Mouse (Mus musculus): ENCODE results near the gene Snrpd3.
"Not testable (repeated sequence)": the region's sequence is repeated elsewhere in the genome, so short reads cannot be mapped to it uniquely, and the experiment has no call there.

The Snrpd3 gene

DNA sequence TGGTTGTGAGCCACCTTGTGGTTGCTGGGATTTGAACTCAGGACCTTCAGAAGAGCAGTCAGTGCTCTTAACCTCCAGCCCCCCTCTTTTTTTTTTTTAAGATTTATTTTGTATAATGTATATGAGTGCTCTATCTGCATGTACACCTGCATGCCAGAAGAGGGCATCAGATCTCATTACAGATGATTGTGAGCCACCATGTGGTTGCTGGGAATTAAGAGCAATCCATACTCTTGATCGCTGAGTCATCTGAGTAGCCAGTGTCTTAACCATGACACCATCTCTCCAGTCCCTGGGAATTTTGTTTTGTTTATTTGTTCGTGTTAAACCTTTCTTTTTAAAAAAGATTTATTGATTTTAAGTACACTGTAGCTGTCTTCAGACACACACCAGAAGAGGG is 49.4 kb downstream of the Snrpd3 start:
- not testable (repeated sequence) for DNase-seq (ENCODE audit: low read depth, low spot score)

- no peak for DNase-seq (ENCODE audit: low read depth, low spot score)
Observed at GRCm38 (mm10) chr10:75568029-75568428, 50.7 kb downstream of the Snrpd3 start.

DNA sequence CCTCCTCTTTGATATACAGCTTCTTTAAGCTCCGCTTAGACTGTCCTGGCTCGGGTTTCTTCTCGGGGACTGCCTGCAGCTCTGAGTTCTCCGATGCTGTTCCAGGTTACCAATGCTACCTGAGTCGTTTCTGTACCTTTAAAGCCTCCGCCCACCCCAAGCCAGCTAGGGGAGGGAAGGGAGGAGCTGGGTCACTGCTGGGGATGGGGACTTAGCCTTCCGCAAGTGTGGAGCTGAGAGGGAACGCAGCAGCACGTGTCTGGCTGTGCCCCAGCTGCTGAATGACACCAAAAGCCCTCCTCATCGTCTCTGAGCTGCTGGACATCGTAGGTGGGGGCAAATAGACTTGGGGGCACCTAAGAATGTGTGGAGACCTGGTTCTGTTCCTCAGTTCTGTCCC is 51.1 kb downstream of the Snrpd3 start:
- DNase-seq (ENCODE audit: low read depth, low spot score), result no peak

DNA sequence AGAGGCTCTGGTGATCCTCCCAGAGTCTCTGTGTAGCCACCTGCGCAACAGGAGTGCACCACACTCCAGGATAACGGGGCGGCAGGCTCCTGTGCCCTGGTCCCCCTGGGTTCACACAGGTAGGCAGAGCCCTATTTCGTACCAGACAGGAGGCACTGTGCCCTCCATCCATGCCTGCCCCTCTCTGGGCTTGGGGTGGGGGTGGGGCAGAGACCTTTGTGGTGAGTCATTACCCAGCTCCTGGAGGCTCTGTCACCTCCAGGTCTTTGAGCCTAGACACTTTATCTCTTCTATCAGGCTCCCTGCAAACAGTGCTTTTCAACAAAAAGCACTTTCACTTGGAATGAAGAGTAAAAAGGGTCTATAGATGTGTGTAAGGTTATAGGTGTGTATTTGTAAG is 51.5 kb downstream of the Snrpd3 start:
- DNase-seq (ENCODE audit: low read depth, low spot score), result no peak

DNA sequence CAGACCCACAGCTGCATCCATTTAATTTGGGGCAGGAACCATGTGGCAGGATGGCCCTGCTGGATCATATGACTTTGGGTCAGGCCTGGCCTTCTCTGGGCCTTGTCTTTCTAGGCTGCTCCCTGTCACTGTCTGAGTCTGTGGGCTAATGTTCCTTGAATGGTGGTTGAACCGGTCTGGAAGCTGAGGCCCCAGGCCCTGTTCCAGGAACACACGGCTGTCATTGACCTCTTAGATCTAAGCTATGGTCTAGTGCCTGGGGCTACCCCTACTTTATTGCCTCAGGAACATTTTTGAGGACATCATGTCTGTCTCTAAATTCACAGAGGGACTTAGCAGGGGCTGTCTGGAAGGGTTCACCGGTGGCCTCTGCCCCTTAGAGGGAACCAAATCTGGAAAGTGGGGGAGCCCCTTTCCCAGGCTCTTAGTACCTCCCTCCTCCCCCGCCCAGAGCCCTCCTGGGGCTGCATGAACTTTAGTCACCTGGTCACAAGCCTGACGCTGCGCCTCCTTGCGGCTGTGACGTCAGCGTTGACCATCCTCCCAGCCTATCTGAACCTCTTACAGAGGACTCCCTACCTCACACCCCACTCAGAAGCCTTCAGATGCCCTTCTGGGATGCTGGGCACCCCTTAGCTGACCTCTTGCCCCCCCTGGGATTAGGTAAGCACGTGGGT is 53.8 kb downstream of the Snrpd3 start:
- no peak for DNase-seq (ENCODE audit: low read depth, low spot score)

DNA sequence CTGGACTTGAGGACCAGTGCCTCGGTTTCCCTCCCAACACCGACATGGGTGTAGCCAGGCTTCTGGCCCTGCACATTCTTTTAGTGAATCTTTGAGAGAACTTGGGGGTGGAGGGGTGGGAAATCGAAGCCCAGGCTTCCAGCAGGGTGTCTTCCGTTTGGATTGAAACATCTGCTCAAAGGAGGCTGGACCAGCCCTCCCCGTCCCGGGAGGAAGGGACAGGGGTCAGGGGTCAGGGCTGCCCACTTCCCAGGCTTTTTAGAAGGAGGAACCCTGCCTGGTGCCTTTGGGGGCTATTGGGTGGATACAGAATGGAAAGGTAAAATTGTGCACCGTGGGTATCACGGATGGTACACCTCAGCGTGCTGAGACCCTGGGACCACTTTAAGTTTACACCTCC is 54.6 kb downstream of the Snrpd3 start:
- DNase-seq (ENCODE audit: low read depth, low spot score), result no peak

DNA sequence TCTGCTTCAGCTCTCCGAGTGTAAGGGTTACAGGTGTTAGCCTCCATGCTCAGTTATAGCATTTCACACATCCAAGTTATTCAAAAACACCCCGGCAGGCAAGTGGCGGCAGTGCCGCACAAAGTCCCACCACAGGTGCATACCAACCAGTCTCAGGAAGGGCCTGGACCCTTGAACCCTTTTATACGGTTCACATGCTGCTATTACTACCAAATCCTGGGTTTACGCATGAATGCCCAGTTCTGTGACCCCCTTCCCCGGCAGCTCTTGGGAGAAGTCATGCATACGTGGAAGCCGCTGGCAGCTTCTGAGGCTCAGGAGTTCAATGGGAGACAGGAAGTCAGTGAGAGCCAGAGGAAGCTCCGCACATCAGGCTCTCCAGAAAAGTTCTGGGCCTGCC is 55.8 kb downstream of the Snrpd3 start:
- no peak for DNase-seq (ENCODE audit: low read depth, low spot score)

GRCm38 (mm10) chr10:75573965-75574364 is 56.6 kb downstream of the Snrpd3 start:
- DNase-seq (ENCODE audit: low read depth, low spot score), result no peak

GRCm38 (mm10) chr10:75579129-75579528 is 61.8 kb downstream of the Snrpd3 start:
- no peak for DNase-seq (ENCODE audit: low read depth, low spot score)

GRCm38 (mm10) chr10:75585876-75586552 is 68.7 kb downstream of the Snrpd3 start:
- DNase-seq (ENCODE audit: low read depth, low spot score), result peak; percentile 54

DNA sequence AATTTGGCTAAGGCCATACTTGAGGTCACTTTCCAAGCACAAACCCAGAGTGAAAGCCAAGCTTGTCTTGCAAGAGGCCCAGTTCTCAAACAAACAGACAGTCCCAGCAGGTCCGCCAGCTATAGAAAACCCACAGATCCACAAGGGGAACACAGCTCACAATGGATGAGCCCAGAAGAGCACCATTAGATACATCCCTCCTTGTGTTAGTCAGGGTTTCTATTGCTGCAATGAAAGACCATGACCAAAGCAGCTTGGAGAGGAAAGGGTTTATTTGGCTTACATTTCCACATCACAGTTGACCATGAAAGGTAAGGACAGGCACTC is 69.2 kb downstream of the Snrpd3 start:
- no peak for DNase-seq (ENCODE audit: low read depth, low spot score)

Measured in brain, embryonic 18.5 days (tissue).